Mouse (Mus musculus): ENCODE results near the gene Ndufa11. TPM values are rescaled to one million over a fixed set of nuclear protein-coding genes. Genes with fewer than 3 reads are reported as not detected.

Gene Ndufa11
- polyA plus RNA-seq, 1 experiment from 2014 or later, result 677 TPM

DNA sequence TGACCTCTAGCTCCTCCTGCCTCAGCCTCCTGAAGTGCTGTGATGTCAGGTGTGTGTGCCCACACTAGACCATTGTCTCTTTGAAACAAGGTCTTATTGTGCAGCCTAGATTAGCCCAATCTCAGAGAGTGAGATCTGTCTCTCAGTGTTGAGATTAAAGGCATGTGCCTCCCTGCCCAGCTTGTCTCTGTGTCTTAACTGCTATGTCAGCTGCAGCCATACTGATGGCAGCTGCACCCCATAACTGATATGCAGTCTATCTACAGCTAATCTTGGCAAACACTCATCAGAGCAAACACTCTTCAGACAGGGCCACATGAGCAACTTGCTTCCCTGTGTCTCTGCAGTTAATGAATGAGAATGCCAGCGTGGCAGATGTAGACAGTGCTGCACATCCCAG, 11.1 kb upstream of the Ndufa11 start:
- H3K27ac ChIP-seq (ENCODE audit: low read depth, low read length), result no peak overlapping the region
- no peak overlapping the region for H3K4me3 ChIP-seq (ENCODE audit: low read depth, low read length)
- H3K9ac ChIP-seq (ENCODE audit: low read depth, low read length), result no peak overlapping the region
- 96% methylated on average over 1 of the region's 1 CpGs for WGBS (ENCODE audit: insufficient replicate concordance)
- no peaks in the 10 kb centered on the region for H3K4me1 ChIP-seq (ENCODE audit: control insufficient read depth, insufficient read depth, low read length)
- peaks cover 74% of the 10 kb centered on the region for H3K36me3 ChIP-seq (ENCODE audit: control insufficient read depth, insufficient read depth, low read length)
- H3K27me3 ChIP-seq (ENCODE audit: control insufficient read depth, insufficient read depth, low read length), result no peaks in the 10 kb centered on the region
- no peak overlapping the region for H3K4me2 ChIP-seq
- no peaks in the 10 kb centered on the region for H3K9me3 ChIP-seq (replicated peaks; ENCODE audit: control insufficient read depth, low read length)
- no peak for ATAC-seq (replicated peaks; ENCODE audit: insufficient number of reproducible peaks, low FRiP score, low TSS enrichment)

- H3K36me3 ChIP-seq (ENCODE audit: control insufficient read depth, insufficient read depth, low read length), result peaks cover 71% of the 10 kb centered on the region
- 82% methylated on average over 4 of the region's 4 CpGs for WGBS (ENCODE audit: insufficient replicate concordance)
- no peaks in the 10 kb centered on the region for H3K9me3 ChIP-seq (replicated peaks; ENCODE audit: control insufficient read depth, low read length)
- no peak for ATAC-seq (replicated peaks; ENCODE audit: insufficient number of reproducible peaks, low FRiP score, low TSS enrichment)
- no peak overlapping the region for H3K4me2 ChIP-seq
- H3K4me1 ChIP-seq (ENCODE audit: control insufficient read depth, insufficient read depth, low read length), result peaks cover 4% of the 10 kb centered on the region
- H3K9ac ChIP-seq (ENCODE audit: low read depth, low read length), result no peak overlapping the region
- no peak overlapping the region for H3K27ac ChIP-seq (ENCODE audit: low read depth, low read length)
- no peak overlapping the region for H3K4me3 ChIP-seq (ENCODE audit: low read depth, low read length)
- no peaks in the 10 kb centered on the region for H3K27me3 ChIP-seq (ENCODE audit: control insufficient read depth, insufficient read depth, low read length)
Measured at GRCm38 (mm10) chr17:56708692-56709091, 8.9 kb upstream of the Ndufa11 start.

GRCm38 (mm10) chr17:56709708-56710107, 7.9 kb upstream of the Ndufa11 start:
- H3K27me3 ChIP-seq (ENCODE audit: control insufficient read depth, insufficient read depth, low read length), result no peaks in the 10 kb centered on the region
- H3K4me3 ChIP-seq (ENCODE audit: low read depth, low read length), result no peak overlapping the region
- H3K4me2 ChIP-seq, result no peak overlapping the region
- H3K9me3 ChIP-seq (replicated peaks; ENCODE audit: control insufficient read depth, low read length), result no peaks in the 10 kb centered on the region
- no peak overlapping the region for H3K27ac ChIP-seq (ENCODE audit: low read depth, low read length)
- 94% methylated on average over 3 of the region's 3 CpGs for WGBS (ENCODE audit: insufficient replicate concordance)
- peaks cover 63% of the 10 kb centered on the region for H3K36me3 ChIP-seq (ENCODE audit: control insufficient read depth, insufficient read depth, low read length)
- no peak overlapping the region for H3K9ac ChIP-seq (ENCODE audit: low read depth, low read length)
- peaks cover 12% of the 10 kb centered on the region for H3K4me1 ChIP-seq (ENCODE audit: control insufficient read depth, insufficient read depth, low read length)
- no peak for ATAC-seq (replicated peaks; ENCODE audit: insufficient number of reproducible peaks, low FRiP score, low TSS enrichment)

- H3K4me3 ChIP-seq (ENCODE audit: low read depth, low read length), result no peak overlapping the region
- ATAC-seq (replicated peaks; ENCODE audit: insufficient number of reproducible peaks, low FRiP score, low TSS enrichment), result no peak
Measured at GRCm38 (mm10) chr17:56715360-56715759, 2.2 kb upstream of the Ndufa11 start.

DNA sequence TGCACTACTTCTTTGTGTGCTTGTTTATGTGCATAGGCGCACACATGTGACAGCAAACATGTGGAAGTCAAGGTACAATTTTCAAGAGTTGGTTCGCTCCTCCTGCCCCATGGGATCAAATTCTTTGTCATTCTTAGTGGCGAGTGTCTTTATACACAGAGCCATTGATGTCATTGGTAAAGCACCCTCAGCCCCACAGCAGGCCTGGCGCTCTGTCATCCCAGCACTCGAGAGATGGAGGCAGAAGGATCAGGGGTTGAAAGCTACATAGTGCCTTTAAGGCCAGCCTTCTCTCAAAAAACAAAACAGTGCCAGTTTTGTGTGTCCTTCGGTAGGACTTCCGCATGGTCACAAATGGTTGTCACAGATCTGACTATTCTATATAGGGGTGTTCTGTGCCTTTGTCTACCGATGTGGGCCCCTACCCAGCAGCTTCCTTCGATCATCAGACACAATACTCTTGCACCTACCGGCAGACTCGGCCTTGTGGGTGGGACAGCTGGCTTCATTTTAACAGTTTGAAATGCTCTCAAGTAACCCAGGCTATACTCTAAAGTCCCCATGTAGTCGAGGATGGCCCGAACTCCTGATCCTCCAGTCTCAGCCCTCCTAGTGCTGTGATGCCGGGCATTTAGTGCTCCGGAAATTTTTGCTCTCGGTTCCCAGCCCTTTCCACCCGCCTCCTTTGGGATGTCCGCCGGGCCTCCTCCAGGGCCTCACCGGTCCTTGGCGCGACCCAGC, 1.5 kb upstream of the Ndufa11 start:
- no peaks in the 10 kb centered on the region for H3K9me3 ChIP-seq (replicated peaks; ENCODE audit: control insufficient read depth, low read length)
- H3K27me3 ChIP-seq (ENCODE audit: control insufficient read depth, insufficient read depth, low read length), result no peaks in the 10 kb centered on the region
- WGBS (ENCODE audit: insufficient replicate concordance), result 28% methylated on average over 22 of the region's 22 CpGs
- peaks cover 36% of the 10 kb centered on the region for H3K4me1 ChIP-seq (ENCODE audit: control insufficient read depth, insufficient read depth, low read length)
- peak overlapping the region; percentile 54; the same call in 1 of the 2 replicates for H3K27ac ChIP-seq (ENCODE audit: low read depth, low read length)
- peak overlapping the region; percentile 90 for H3K4me2 ChIP-seq
- peak overlapping the region; percentile 84 for H3K4me3 ChIP-seq (ENCODE audit: low read depth, low read length)
- H3K36me3 ChIP-seq (ENCODE audit: control insufficient read depth, insufficient read depth, low read length), result peaks cover 11% of the 10 kb centered on the region
- ATAC-seq (replicated peaks; ENCODE audit: insufficient number of reproducible peaks, low FRiP score, low TSS enrichment), result no peak
- H3K9ac ChIP-seq (ENCODE audit: low read depth, low read length), result peak overlapping the region; percentile 77

More at GRCm38 (mm10) chr17:56715360-56715759, 2.2 kb upstream of the Ndufa11 start:
- peaks cover 19% of the 10 kb centered on the region for H3K36me3 ChIP-seq (ENCODE audit: control insufficient read depth, insufficient read depth, low read length)
- peak overlapping the region; percentile 90; the same call in 1 of the 2 replicates for H3K4me2 ChIP-seq
- H3K27ac ChIP-seq (ENCODE audit: low read depth, low read length), result no peak overlapping the region
- WGBS (ENCODE audit: insufficient replicate concordance), result 46% methylated on average over 11 of the region's 11 CpGs
- H3K4me1 ChIP-seq (ENCODE audit: control insufficient read depth, insufficient read depth, low read length), result peaks cover 36% of the 10 kb centered on the region
- no peak overlapping the region; the same call in 1 of the 2 replicates for H3K9ac ChIP-seq (ENCODE audit: low read depth, low read length)
- no peaks in the 10 kb centered on the region for H3K27me3 ChIP-seq (ENCODE audit: control insufficient read depth, insufficient read depth, low read length)
- H3K9me3 ChIP-seq (replicated peaks; ENCODE audit: control insufficient read depth, low read length), result no peaks in the 10 kb centered on the region

DNA sequence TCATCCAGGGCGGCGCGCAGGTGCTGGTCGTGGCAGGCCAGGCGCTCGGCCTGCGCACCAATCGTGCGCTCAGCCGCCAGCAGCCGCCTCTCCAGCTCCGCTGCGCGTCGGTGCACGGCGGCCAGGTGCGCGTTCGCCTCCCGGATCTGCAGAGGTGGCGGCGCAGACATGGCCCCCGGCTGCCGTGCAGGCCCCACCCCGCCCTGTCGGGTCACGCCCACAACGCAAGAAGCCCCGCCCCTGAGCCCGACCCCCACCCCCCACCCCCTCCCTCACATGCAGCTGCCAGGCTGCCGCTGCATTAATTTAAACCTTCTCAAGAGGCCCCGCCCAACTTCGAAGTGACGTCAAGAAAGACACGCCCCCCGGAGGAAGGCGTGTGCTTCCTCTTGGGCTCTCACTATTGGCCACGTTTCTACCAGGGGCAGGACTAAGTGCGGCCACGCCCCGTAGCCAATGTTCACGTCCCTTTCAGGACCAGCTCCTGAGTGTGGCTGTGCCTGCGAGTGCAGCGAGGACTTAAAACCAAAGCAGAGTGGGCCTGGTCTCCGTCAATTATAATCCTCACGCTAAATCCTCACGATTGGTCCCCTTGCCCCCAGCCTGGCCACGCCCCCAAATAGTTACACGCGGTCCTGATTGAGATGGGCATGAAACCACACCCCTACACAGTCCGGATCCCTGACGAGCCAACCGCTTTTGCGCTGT, 758 bp upstream of the Ndufa11 start:
- under 1% methylated on average over 47 of the region's 55 CpGs for WGBS (ENCODE audit: insufficient replicate concordance)
- Histone ChIP-seq H3K27me3 (ENCODE audit: control insufficient read depth, insufficient read depth, low read length) (no peaks in the 10 kb centered on the region), H3K4me2 (peak overlapping the region; percentile 90), H3K27ac (ENCODE audit: low read depth, low read length) (peak overlapping the region; percentile 78), H3K9me3 (replicated peaks; ENCODE audit: control insufficient read depth, low read length) (no peaks in the 10 kb centered on the region), H3K4me3 (ENCODE audit: low read depth, low read length) (peak overlapping the region; percentile 84), H3K9ac (ENCODE audit: low read depth, low read length) (peak overlapping the region; percentile 96), H3K4me1 (ENCODE audit: control insufficient read depth, insufficient read depth, low read length) (peaks cover 36% of the 10 kb centered on the region), H3K36me3 (ENCODE audit: control insufficient read depth, insufficient read depth, low read length) (peaks cover 8% of the 10 kb centered on the region)
- peak; percentile 84 for ATAC-seq (replicated peaks; ENCODE audit: insufficient number of reproducible peaks, low FRiP score, low TSS enrichment)

- Histone ChIP-seq H3K36me3 (ENCODE audit: control insufficient read depth, insufficient read depth, low read length) (peaks cover 12% of the 10 kb centered on the region), H3K9ac (ENCODE audit: low read depth, low read length) (0 out of 2 replicates have a peak overlapping the region, but pooled peaks have one; percentile 28), H3K27ac (ENCODE audit: low read depth, low read length) (no peak overlapping the region), H3K4me2 (no peak overlapping the region), H3K4me3 (ENCODE audit: low read depth, low read length) (no peak overlapping the region), H3K27me3 (ENCODE audit: control insufficient read depth, insufficient read depth, low read length) (no peaks in the 10 kb centered on the region), H3K9me3 (replicated peaks; ENCODE audit: control insufficient read depth, low read length) (no peaks in the 10 kb centered on the region), H3K4me1 (ENCODE audit: control insufficient read depth, insufficient read depth, low read length) (peaks cover 23% of the 10 kb centered on the region)
- 87% methylated on average over 5 of the region's 5 CpGs for WGBS (ENCODE audit: insufficient replicate concordance)
- no peak for ATAC-seq (replicated peaks; ENCODE audit: insufficient number of reproducible peaks, low FRiP score, low TSS enrichment)
Measured at GRCm38 (mm10) chr17:56722441-56722840, 4.9 kb downstream of the Ndufa11 start.

DNA sequence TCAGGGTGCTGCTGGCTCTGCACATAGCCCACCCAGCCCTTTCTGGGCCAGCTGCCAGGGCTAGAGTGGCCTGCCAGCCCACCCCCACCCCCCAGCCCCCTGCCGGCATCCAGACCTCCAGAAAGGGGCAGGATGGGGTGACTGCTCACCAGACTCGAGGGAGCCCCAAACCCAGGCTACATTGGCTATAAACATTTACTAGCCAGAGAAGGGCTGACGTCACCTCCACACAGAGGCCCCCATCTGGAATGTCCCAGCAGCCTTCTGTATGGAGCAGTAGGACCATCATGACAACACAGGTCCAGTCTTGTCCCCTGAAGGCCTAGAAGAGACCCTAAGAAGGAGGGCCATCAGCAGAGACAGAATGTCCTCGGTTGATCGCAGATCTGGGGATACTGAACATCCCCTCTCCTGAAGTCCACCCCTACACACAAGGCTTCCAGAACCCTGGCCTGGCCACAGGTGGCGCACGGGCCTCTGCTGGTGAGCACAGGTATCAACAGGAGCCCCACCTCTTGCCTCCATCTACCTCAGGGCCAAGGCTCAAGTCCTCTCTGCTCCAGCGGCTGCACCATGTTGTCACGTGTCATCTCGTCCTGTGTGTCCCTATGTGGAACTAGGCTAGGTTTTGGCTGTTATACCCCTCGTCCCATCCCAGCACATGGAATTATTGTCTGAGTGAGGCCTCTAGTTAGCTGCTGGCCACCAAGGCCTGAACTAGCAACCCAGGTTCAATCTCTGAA, 6.0 kb downstream of the Ndufa11 start:
- Histone ChIP-seq H3K4me1 (ENCODE audit: control insufficient read depth, insufficient read depth, low read length) (peaks cover 32% of the 10 kb centered on the region), H3K27ac (ENCODE audit: low read depth, low read length) (no peak overlapping the region), H3K9ac (ENCODE audit: low read depth, low read length) (no peak overlapping the region), H3K4me3 (ENCODE audit: low read depth, low read length) (no peak overlapping the region), H3K36me3 (ENCODE audit: control insufficient read depth, insufficient read depth, low read length) (peaks cover 12% of the 10 kb centered on the region), H3K27me3 (ENCODE audit: control insufficient read depth, insufficient read depth, low read length) (no peaks in the 10 kb centered on the region; the same call in 1 of the 2 replicates), H3K4me2 (no peak overlapping the region), H3K9me3 (replicated peaks; ENCODE audit: control insufficient read depth, low read length) (no peaks in the 10 kb centered on the region)
- WGBS (ENCODE audit: insufficient replicate concordance), result 83% methylated on average over 11 of the region's 11 CpGs
- no peak for ATAC-seq (replicated peaks; ENCODE audit: insufficient number of reproducible peaks, low FRiP score, low TSS enrichment)
